Mouse (Mus musculus) c-Kit-positive CD71-positive TER-119-positive erythroid progenitor cells, embryonic 14.5 days (primary cell): ENCODE results near the gene Bahd1.

Experiments
- DNase-seq: peaks from one replicate; pipeline ENCODE4 v3.0.0-alpha.2; 2013; ENCODE audit warnings: low spot score

Gene Bahd1

DNA sequence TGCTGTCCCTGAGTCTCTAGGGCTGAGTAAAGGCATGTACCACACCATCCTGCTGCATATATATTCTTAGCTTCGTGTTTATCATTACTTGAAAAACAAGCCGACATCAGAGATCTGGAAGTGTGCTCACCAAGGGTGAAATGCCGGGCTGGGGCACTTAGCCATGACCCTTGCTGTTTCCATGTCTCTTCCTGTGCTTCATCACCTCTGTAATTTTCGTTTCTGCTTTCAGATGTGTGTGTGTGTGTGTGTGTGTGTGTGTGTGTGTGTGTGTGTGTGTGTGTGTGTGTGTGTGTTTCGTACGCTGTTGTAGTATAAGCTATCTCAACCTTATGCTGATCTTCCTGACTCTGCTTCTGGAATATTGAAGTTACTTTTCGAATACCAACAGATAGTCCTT lies 41.2 kb downstream of the Bahd1 start:
- no peak for DNase-seq

DNA sequence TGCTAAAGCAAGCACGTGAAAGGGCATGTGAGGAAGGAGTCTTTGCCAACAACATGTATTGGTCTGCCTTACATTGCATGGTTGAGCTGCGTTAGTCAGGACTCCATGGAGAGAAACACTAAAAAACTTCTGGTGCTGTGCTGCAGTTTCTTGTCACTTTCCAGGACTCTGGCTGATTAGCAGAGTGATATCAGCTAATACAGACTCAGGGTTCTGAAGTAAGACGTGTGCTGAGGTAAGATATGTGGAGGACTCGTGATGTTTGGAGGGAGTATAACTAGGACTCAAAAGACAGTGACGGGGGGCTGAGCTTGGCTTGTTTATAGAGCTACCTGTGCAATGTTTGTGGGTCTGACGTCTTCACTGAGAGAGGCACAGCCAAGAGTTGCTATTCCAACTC lies 43.1 kb downstream of the Bahd1 start:
- no peak for DNase-seq

DNA sequence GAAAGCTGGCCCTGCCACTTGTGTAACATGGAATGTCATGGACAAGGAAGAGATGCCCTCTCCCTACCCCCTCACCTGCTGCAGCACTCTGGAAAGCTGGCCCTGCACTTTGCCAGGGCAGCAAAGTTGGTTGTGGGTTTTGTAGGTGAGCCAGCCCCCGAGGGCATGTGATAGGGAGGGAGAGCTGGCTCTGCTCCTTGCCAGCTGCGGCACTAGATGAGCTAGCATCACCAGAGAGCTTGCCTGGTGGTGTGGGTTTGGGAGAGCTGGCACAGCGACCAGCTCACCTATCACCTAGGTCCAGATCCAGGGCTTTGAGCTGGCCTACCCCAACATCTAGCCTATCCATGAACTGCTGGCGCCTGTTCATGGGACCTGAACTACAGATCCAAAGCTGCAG lies 48.6 kb downstream of the Bahd1 start:
- DNase-seq, result no peak

DNA sequence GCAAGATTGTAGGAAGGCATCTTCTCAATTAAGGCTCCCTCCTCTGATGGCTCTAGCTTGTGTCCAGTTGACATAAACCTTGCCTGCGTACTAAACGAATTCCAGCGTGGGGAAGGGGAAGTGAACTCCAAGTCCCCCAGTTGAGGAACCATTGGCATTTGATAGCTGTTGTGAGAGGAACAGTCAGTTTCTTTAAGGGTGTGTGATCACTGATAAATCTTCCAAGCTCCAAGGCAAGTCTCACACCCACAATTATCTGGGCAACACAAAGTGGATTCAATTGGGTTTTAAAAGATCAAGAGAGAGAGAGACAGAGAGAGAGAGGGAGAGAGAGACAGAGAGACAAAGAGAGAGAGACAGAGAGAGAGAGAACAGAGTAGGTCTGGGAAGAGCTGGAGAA lies 49.5 kb downstream of the Bahd1 start:
- no peak for DNase-seq

GRCm38 (mm10) chr2:118956497-118956896 lies 56.3 kb downstream of the Bahd1 start:
- no peak for DNase-seq

GRCm38 (mm10) chr2:118959644-118960043 lies 59.5 kb downstream of the Bahd1 start:
- no peak for DNase-seq

DNA sequence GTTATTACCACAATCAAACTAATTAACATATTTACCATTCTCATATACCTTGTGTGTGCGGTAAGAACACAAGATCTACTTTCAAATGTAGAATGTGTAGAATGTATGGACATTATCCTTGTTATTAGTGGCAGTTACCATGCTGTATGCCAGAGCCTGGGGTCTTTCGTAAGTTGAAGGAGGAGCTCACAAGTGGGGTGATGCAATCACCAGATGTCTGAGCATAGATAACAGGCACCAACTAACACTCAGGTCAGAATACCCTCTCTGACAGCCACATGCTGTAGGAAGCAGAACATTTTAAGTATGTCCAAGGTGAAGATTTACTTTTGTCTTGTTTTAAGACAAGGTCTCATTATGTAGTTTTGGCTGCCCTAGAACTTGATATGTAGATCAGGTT lies 60.2 kb downstream of the Bahd1 start:
- no peak for DNase-seq

DNA sequence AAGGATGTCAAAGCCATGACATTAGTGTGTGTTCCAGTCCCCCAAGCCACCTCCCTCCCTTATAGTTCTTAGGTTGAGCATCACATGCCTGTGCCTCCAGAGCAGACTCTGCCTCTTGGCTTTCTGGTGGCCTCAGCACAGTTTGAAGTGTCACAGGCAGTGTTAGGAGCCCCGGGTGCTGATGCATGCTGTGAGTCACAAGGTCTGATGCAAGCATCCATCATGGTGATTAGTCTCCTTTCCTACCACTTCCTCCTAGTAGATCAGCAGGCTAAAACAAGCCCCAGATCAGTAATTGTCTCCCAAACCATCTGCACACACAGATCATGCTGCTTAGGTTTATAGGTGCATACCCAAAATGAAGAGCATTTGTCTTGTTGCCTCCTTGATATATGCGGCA lies 61.4 kb downstream of the Bahd1 start:
- DNase-seq, result no peak

DNA sequence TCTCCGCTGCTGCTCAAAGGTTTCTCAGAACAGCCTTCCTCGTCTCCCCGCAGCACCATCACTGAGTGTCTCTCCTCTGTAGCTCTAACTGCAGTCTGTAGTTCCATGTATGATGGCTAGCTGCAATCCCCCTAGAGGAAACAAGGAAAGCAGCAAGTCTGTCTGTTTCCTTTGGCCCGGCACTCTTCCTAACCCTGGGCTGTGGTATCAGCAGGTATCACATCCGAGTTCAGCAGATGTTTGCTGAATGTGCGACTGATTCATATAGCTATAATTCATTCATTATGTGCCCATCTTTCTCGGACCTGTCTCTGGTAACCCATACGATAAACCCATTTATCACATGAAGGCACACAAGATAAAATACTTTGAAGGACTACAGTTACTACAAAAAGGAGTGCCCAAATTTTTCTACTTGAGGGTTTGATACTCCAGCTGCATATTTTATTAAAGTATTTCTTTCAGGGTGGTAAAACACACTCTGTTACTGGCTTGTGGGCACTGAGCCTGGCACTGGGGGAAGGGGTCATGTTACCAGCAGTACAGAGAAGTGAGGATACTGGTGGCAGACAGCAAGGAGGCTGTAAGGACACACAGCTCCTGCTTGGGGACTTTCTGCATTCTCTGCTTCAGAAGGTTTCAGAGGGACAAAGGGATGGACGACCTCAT lies 63.0 kb downstream of the Bahd1 start:
- DNase-seq, result peak; percentile 44

- DNase-seq, result peak; percentile 34
Observed at GRCm38 (mm10) chr2:118963676-118964012, 63.5 kb downstream of the Bahd1 start.

DNA sequence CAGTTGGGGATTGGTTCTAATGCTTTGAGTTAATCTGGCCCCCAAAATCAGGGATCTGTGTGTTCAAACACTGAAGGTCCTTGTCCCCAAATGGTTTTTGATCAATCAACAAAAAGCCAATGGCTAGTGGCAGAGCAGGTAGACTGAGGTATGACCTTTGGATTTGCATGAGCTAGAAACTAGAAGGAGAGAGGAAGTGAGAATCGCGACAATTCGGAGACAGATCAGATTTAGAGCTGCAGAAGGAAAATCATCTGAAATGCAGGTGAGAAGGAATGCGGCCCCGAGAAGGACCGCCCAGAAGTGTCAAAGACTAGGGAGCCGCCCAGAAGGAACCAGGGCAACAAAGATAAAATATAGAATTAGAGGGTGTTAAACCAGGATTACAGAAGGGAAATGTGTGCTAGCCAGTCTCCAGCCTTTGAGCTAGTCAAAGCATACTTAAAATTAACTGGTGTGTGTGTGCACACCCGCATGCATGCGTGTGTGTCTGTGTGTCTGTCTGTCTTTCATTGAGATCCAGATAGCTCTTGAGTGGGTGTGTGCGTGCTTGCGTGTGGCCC lies 69.5 kb downstream of the Bahd1 start:
- DNase-seq, result no peak

DNA sequence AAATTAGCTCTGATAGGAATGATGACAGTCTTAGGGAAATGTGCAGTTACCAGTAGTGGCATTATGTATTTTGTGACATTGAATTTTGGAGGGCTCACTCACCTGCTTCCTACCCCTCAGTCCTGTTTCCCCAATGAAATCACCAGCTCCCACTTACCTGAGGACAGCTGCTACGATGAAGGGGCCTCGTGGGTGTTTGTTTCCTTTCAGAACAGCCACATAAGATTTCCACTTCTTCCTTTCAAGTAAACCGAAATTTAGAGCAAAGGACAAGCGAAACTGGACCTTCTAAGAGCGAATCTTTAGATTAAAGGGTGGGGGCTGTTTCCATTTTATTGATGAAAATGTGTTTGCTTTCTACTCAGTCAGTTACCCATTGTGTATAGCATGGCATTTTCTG lies 71.9 kb downstream of the Bahd1 start:
- no peak for DNase-seq

DNA sequence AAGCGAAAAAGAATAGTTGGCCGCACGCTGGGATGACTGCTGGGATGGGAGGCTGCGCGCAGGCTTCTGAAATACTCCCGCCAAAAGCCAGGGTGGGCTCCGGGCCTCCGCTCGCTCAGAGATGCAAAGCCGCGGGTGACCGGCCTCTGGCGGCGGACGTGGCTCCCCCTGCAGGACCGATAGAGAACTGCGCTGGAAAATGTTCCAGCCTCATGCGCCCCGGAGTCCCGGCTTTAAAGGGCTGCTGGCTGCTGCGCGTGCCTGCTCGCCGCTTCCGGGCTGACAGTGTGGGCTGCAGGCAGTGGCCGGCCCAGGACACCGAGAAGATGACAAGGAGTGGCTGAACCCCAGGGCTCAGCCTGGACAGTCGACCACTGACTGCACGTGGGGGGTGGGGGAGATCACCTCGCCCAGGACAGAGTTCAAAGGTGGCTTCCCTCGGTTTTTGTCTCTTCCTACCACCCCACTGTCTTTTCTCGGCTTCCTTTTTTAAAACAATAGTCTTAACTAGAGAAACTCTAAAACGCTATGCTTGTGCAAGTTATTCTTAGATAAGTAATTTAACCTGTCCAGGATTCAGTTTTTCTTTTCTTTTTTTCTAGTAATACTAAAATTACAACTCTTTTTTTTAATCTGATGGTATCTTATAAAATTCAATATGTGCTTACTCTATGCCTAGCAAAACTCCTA lies 72.7 kb downstream of the Bahd1 start:
- DNase-seq, result peak; percentile 81
